Mouse (Mus musculus): ENCODE results near the gene Plxnc1.

Plxnc1 gene

DNA sequence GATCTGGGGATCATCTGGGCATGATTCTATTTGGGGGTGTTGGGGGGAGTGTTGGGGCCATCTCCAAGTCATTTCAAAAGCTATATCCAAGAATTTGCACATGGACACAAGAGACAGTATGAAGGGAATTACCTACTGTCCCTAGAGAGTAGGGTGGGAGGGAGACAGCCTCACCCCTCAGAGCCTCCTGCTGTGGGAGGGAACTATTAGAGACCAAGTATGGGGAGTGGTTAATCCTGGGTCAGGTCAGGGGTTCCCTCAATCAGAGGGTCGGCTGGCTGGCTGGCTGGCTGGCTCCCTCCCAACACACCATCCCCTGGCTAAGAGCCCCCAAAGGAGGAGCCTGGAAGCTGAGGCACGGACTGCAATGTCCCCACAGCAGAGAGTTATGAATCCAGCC is 24.7 kb downstream of the Plxnc1 start:
- no peak for DNase-seq (ENCODE audit: low read depth)

DNA sequence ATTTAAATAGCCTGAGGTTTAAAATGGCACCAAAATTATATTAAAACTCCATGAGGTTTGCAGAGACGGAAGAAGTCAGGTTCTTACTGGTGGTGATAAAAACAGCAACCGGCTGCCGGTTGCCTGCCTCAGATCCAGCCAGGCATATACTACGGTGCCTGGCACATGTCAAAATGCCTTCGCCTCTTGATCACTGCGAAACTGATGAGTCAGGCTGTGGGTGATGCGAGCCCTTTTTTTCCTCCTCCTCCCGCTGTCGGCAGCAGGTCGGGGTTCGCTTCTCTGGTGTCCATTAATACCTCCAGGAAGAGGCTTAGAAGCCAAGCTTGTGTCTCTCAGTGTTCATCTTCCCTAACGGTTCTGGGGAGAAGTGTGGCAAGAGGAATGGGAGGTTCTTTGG is 25.1 kb downstream of the Plxnc1 start:
- peak; percentile 83 for DNase-seq (ENCODE audit: low read depth)

DNA sequence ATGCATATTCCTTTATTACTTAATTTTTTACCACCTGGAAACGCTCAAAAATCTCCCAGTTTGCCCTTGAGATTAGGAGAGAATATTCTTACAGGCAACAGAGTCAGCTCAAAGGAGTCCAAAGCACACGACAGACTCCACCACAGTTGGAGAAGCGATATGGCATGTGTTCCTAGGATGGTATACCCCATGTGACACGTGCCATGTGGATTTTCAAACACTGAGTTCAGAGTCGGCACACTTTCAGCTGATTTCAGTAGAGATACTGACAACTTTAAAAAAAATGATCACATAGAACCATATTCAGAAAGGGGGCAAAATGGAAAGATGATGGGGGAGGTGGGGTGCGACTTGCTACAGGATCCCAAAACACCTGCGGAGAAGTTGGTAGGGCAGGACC is 26.0 kb downstream of the Plxnc1 start:
- no peak for DNase-seq (ENCODE audit: low read depth)

DNA sequence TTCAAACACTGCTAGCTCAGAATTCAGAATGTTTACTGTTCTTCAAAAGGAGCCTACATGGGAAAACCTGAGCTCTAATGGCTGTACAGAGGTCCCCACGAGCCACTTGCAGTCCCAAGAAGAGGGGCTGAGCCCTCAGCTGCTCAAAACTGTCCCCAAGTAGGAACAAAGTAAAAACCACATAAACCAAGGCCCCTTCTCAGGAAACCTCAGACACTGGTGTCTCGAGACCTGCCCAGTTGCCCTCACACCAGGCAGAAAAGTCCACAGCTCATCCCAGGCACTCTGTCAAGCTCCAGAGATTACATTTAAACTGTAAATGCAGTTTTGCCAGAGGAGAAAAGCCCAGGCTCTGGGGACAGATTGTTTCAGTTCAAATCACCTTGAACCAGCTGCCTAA is 26.6 kb downstream of the Plxnc1 start:
- no peak for DNase-seq (ENCODE audit: low read depth)

DNA sequence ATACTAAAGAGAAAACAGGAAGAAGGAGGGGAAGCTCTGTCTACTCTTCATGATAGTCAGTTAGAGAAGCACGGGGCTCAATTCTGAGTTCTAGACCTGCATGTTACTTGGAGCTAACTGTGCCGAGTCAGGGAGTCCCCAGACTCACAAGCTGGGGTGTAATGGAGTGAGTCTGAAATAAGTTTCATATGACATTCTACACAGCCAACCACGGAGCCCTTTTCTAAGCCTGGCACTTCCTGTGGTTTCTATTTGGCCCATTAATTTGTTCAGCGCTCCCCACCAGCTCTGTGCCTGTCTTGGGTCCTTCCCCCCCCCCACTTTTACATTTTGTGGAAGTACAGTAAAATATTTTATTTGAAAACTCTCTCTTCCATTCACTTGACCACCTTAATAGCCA is 27.3 kb downstream of the Plxnc1 start:
- DNase-seq (ENCODE audit: low read depth), result no peak

DNA sequence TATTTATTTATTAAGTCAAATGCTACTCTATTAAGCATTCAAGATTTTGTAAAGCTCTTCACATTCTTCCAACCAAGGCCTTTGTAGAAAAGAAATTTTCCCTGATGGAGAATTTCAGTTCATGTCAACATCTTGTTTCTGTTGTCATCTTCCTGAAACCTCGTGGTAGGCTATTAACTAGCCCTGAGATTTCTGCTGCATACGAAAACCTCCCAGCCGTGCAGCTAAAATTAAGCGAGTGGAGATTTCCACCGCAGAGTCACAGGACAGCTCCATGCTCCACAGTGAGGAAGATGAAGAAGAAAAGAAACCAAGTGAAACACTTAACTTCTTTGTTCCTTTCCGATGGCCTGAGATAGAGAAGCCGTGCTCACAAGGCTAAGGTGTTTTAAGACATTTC is 28.0 kb downstream of the Plxnc1 start:
- DNase-seq (ENCODE audit: low read depth), result no peak

DNA sequence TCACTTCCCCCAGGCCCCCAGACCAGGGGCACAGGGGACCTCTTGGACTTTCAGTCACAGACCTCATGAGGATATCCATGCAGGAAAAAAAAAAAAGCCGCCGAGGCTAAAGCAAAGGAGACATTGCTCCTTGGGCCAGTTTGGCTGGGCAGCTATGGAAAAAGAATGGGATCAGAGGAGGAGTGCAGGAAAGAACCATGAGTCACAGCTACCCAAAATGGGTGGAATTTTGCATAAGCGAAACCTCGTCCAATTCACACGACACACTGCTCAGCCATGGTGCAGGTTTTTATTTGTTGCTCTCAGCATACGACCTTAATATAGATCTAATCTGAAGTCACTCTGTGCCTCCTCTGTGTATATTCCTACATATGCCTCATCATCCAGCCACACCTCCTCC is 28.9 kb downstream of the Plxnc1 start:
- DNase-seq (ENCODE audit: low read depth), result no peak

DNA sequence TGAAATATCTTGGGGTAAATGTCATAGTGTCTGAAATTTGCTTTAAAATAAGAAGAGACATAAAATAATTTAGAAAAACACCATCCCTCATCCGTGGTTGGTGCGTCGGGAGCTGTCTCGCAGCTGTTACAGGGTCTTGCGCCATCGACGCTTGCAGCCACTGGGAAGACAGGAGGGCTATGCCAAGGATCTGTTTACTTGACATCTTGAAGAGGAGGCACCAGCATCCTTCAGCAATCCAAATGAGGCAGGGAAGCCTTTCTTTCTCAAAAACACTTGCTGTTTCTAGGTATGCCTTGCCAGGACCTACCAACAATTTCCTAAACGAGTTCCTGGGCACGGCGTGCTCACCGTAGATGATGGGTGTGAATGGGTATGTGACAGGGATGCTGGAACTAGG is 30.6 kb downstream of the Plxnc1 start:
- no peak for DNase-seq (ENCODE audit: low read depth)

DNA sequence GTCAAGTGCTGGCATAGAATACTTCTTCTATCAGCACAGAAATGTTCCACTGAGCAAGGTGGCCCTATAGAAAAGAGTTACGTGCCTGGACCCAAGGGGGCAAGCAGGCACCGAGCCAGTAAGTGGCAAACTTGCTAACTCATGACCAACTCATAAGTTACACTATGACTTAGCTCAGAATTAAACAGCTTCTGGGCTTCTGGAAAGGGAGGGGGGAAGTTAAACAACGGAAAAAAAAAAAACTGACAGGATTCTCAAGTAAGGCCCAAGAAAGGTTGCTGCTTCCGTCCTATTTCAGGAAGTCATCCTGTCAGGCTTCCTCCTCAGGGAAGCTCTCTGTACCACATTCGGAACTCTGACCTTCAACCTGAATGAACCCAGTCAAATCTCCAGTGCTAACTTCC is 31.3 kb downstream of the Plxnc1 start:
- DNase-seq (ENCODE audit: low read depth), result no peak

DNA sequence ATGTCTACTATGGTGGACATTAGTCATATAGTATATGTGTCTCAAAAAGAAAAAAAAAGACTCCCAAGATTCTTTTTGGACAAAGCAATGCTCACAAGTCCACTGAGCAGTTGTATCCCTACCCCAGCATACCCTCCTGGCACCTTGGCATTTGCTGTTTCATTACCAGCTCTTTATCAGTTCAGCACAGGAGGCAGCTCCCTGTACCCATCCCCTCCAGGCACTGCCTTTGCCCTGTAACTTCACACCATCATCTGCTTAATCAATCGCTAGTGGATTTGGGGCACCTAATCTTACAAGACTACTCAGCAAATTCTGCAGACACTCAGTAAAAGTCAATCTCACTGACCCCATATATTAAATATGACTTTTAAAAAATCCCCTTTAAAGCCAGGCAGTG is 32.1 kb downstream of the Plxnc1 start:
- no peak for DNase-seq (ENCODE audit: low read depth)

DNA sequence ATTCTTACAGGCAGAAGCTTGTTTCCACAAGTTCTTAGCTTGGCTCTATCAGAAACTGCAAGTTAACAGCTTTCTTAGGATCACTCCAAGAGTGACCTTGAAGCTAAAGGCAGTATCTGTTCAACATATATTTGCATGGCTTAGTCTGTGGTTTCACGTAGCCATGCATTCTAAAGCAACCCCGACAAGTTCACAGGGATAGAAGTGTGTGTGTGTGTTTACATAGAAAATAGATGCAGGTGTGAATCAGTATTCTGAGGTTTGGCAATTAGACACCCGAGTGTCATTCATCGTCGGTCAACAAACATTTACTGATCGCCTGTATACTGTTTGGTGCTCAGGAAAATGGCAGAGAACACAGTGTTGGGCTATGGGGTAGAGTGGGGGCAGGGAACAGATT is 33.5 kb downstream of the Plxnc1 start:
- no peak for DNase-seq (ENCODE audit: low read depth)

DNA sequence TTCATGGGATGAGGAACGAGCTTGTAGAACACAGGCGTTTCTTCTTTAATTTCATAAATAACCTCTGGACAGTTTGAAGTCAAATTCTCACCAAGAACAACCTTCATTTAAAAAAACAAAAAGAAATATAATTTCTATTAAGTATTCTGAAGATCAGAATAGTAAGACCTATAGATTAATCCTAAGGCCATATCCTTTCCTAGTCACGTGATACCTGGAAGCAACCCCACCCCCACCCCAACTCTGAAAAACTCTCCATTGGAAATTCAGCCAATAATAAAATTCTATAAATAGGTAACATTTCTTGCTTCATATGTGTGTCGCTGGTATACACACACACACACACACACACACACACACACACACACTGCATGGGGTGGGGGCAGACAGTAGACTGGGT is 34.1 kb downstream of the Plxnc1 start:
- DNase-seq (ENCODE audit: low read depth), result no peak

DNA sequence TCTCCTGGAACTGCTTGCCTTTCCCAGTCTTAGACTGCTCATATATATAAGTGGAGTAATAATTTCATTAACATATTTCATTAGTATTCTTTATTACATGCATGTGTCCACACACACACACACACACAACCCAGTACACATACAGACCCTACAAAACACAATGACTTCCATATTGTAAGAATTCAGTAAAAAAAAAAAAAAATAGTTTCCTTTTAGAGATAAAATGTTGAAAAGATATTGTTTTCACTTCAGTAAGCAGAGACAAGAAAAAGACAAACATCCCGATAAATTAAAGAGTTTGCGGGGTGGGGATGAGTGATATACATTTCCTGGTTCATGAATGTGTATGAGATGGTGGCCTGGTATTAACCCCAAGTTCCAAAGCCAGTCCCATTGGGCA is 34.8 kb downstream of the Plxnc1 start:
- DNase-seq (ENCODE audit: low read depth), result no peak

DNA sequence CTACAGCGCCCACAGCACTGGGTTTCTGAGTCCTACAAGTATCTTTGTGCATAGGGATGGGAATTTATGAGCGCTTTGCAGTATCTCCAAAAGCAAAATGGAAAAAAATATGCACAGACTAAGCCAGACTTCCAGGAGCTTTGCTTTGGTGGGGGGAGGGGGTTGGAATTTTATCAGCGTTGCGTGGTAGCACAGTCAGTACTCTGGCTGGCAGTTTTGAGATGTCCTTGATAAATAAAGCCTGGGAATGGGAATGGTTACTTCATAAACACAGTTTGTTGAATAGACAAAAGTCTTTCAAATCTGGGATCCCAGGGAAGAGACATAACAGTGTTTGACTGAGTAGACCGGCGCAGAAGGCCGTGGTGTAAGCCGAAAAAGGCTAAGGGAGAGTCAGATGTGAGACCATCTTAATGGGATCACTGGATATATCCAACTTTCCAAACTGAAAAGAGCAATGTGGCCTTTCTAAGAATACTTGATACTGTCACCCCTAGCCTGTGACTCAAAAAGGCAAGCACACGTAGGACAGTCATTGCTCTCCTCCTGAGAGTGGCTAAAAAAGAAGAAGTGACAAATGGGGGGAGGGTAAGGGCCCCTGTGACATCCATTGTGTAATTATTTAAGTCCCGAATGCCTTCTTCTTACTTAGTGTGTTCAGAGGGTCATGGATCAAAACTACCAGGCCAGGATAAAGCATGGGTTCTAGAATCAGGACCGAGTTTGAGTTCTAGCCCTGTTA is 35.5 kb downstream of the Plxnc1 start:
- no peak for DNase-seq (ENCODE audit: low read depth)

DNA sequence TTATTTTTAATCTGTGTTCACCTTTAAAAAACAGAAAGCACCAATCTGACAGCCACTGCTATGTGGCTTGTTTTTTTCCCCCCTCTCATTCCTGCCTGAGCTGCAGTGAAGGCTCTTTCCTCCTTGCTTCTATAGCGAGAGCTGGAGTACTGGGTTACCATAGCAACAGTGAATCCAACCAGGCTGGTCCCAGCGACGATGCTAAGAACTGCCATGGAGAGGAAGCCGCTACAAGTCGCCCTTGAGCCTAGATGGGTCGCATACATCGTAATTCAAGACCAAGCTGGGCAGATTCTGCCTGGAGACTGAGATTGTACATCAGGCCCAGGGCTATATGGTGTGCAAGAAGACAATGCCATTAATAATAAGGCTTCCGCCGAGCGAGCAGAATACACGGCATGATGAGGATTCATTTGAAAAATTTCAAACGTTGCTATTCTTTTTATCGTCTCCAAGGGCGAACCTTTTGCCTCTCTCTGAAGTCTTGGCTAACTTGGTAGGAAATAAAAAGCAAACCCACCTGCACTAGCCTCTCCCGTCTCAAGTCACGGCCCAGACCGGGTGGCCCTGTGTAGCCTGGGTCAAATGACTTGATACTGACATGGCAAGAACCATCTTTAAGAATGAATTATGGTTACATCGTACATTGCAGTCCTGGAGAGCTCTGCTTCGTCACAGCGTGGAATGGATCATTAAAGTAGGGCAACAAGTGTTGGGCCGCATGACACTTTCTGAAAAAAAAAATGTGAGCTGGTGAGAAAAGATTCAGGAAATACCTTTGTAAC is 38.8 kb downstream of the Plxnc1 start:
- DNase-seq (ENCODE audit: low read depth), result no peak

DNA sequence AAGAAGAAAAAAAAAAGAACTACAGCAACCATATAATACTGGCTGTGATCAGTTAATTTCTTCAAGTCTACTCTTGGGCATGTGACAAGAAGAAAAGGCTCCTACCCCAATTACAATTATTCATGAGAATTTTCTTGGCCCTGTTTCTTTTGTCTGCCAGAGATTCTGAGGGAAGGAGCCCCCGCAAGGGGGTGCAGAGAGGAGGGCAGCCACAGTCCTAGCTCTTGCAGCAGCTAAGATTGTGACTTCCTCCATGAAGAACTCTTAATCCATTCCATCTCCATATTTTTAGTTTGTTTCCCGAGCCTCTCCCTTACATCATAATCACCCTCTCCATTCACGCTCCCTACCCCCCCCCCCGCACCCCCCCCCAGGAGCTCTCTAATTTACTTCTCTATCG is 39.4 kb downstream of the Plxnc1 start:
- DNase-seq (ENCODE audit: low read depth), result no peak

DNA sequence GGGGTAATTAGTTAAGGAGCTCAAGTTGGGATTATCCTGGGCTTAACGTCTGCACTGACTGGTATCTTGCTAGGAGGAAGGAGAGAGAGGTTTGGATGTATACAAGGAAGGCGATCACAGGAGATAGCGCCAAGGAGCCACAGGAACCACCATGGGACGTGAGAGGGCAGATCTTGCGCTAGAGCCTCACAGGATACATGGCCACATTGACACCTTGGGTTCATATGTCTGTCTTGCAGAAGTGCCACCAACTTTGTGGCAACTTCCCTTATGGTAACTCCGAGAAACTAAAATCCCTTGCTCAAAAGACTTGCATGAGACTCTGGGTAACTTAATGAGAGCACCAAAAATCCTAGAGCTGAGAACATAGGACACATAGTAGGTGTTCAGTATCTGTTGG is 47.7 kb downstream of the Plxnc1 start:
- no peak for DNase-seq (ENCODE audit: low read depth)

DNA sequence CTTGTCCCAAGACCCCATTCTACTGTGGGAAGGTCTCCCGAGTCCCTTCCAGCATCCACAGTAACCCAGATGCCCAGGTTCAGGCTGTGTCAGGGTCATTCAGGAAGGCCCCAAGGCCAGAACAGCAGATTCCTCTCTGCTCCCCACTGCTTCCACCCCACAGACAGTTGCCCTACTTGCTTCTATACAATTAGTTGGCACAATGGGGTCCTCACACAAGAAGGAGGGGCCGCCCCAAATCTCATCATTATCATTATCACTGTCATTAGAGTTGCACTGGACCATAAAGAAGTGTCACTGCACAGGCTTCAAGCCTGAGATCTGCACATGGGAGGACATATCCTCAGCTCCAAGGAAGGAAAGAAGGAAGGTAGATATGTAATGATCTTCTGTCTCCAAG is 48.3 kb downstream of the Plxnc1 start:
- no peak for DNase-seq (ENCODE audit: low read depth)

DNA sequence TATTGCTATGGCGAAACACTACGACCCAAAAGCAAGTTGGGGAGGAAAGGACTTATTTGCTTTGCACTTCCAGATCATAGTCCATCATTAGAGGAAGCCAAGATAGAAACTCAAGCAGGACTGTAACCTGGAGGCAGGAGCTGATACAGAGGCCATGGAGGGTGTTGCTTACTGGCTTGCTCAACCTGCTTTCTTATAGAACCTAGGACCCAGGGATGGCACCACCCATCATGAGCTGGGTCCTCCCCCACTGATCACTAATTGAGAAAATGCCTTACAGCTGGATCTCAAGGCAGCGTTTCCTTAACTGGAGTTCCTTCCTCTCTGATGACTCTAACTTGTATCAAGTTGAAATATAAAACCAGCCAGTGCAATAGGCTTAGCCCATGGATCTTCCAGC is 48.8 kb downstream of the Plxnc1 start:
- no peak for DNase-seq (ENCODE audit: low read depth)

DNA sequence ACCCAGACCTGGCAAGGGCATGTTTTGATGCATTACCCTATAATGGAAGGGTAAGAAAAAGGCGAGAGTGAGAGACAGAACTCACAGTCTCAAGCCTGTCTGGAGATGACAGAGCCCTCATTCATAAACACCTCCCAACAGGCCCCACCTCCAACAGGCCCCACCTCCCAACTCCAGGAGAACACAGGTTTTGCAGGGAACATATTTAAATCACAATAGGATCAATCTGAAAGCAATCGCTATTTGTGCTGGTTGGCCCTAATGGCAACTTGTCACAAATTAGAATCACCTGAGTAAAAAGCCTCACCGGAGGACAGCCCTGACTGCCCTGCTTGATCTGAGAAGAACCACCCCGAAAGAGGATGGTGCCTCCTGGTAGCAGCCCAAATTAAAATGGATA is 54.9 kb downstream of the Plxnc1 start:
- no peak for DNase-seq (ENCODE audit: low read depth)

DNA sequence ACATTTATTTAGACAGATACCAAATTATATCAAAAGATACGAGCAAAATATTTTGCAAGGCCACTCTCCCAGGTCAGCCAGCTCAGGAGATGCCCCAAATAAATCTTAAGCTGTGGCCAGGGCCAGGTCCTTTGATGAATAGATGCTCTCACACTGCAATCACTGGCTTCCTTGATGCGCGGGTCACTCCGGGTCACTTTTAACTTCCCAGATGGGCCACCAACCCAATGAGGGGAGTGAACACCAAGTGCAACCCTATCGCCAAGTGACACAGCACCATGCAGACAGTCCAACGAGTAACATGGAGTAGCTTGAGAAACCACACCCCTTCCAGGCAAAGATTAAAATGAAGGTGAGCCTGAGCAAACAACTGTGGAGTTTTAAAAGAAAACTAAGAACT is 61.4 kb downstream of the Plxnc1 start:
- no peak for DNase-seq (ENCODE audit: low read depth)

DNA sequence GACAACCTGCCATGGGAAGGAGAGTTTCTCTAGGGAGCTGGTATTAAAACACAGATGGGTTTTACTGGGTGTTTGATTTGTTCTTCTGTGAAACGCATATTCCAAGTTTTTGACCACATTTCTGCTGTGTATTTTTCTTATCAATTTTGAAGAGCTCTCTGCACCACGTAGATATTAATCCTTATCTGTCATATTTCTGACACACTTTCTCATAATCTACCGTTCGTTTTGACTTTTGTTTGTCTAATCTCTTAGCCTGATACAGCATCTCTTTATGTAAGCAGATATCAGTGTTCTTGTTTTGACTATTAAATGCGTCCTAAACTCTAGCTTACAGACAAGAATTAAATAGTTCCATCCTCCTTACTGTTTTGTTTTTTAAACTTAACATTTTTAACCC is 73.1 kb downstream of the Plxnc1 start:
- peak; percentile 21 for DNase-seq (ENCODE audit: low read depth)

DNA sequence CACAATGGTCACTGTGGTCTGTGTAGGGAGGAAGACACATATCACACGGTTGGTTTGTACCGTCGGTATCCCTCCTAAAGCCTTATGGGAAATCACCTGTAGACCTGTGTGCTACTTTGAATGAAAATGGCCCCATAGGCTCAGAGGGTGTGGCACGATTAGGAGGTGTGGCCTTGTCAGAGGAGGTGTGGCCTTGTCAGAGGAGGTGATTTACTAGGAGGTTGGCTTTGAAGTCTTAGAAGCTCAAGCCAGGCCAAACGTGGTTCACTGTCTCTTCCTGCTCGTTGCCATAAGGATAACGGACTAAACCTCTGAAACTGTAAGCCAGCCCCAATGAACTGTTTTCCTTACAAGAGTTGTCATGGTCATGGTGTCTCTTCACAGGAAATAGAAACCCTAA is 73.5 kb downstream of the Plxnc1 start:
- DNase-seq (ENCODE audit: low read depth), result no peak
